Mouse (Mus musculus) adrenal gland, adult 18-20 months (tissue): ENCODE data around the gene Hectd4. TPM values are rescaled to one million over a fixed set of nuclear protein-coding genes. Genes with fewer than 3 reads are reported as not detected.
A peak's percentile ranks its signal among the peaks of the same experiment; 100 is the strongest.

Experiments
- DNase-seq, 2 experiments: peaks; one replicate each; pipeline ENCODE4 v3.0.0; 2021 to 2022; ENCODE audit warnings: low spot score in 2 of 2
- total RNA-seq, 2 experiments: library from RNA; stranded (reverse); gene quantifications; 1 replicate in 1 of 2; 2 replicates in 1 of 2; pipeline ENCODE4 v1.2.3; 2021

The Hectd4 gene
- total RNA-seq, 2 experiments from 2014 or later = 17.6 to 20.4 TPM

GRCm38 (mm10) chr5:121339507-121340230, 119.7 kb downstream of the Hectd4 start:
- no peak for DNase-seq

- no peak for DNase-seq
Measured at GRCm38 (mm10) chr5:121340965-121341473, 121.0 kb downstream of the Hectd4 start.

- DNase-seq = no peak
Measured at GRCm38 (mm10) chr5:121342490-121342889, 122.5 kb downstream of the Hectd4 start.

- DNase-seq = no peak
Measured at GRCm38 (mm10) chr5:121343997-121344396, 124.0 kb downstream of the Hectd4 start.

- DNase-seq = no peak
Measured at GRCm38 (mm10) chr5:121359229-121359628, 139.2 kb downstream of the Hectd4 start.

GRCm38 (mm10) chr5:121361696-121362095, 141.7 kb downstream of the Hectd4 start:
- no peak for DNase-seq

- peak in 1 of 2 experiments; percentile 17 for DNase-seq
Measured at GRCm38 (mm10) chr5:121363441-121363840, 143.4 kb downstream of the Hectd4 start.

- DNase-seq = no peak
Measured at GRCm38 (mm10) chr5:121366449-121367225, 146.6 kb downstream of the Hectd4 start.

GRCm38 (mm10) chr5:121367255-121367654, 147.2 kb downstream of the Hectd4 start:
- no peak for DNase-seq

- DNase-seq = no peak
Measured at GRCm38 (mm10) chr5:121371712-121372111, 151.7 kb downstream of the Hectd4 start.

- DNase-seq = no peak
Measured at GRCm38 (mm10) chr5:121374790-121375189, 154.8 kb downstream of the Hectd4 start.

- peak in 1 of 2 experiments; percentile 17 for DNase-seq
Measured at GRCm38 (mm10) chr5:121376972-121377371, 157.0 kb downstream of the Hectd4 start.

GRCm38 (mm10) chr5:121378678-121379256, 158.7 kb downstream of the Hectd4 start:
- no peak for DNase-seq

GRCm38 (mm10) chr5:121380692-121381091, 160.7 kb downstream of the Hectd4 start:
- no peak for DNase-seq

- DNase-seq = no peak
Measured at GRCm38 (mm10) chr5:121383857-121384756, 164.1 kb downstream of the Hectd4 start.

- no peak for DNase-seq
Measured at GRCm38 (mm10) chr5:121384757-121385460, 164.9 kb downstream of the Hectd4 start.

GRCm38 (mm10) chr5:121385461-121386119, 165.6 kb downstream of the Hectd4 start, which contains the start of gene Trafd1:
TSS of gene Trafd1 (minus strand) at chr5:121385632.
- DNase-seq = peak; percentile 91 to 93

GRCm38 (mm10) chr5:121386120-121386909, 166.3 kb downstream of the Hectd4 start:
- DNase-seq = no peak

- no peak for DNase-seq
Measured at GRCm38 (mm10) chr5:121387126-121387525, 167.1 kb downstream of the Hectd4 start.
